Mouse (Mus musculus) bone marrow macrophage, adult 2 months (primary cell): Measurements from ENCODE around the gene Tceal7. TPM values are rescaled to one million over a fixed set of nuclear protein-coding genes. Genes with fewer than 3 reads are reported as not detected.

Experiments used
- H3K27ac ChIP-seq: 2 replicates; pipeline ENCODE4 v1.5.1; 2012; ENCODE audit warnings: low read depth, low read length; ENCODE audit not compliant: insufficient read depth
- H3K4me1 ChIP-seq: 2 replicates; pipeline ENCODE4 v1.6.1; 2012; ENCODE audit warnings: low read length; ENCODE audit not compliant: control insufficient read depth, insufficient read depth
- H3K4me3 ChIP-seq: 2 replicates; pipeline ENCODE4 v1.5.1; 2012; ENCODE audit warnings: mild to moderate bottlenecking, low read length, moderate library complexity; ENCODE audit not compliant: insufficient read depth
- CTCF ChIP-seq: IDR thresholded peaks from 2 replicates; pipeline ENCODE4 v1.5.1; 2012; ENCODE audit warnings: low read depth, mild to moderate bottlenecking, low read length, moderate library complexity
- POLR2A ChIP-seq: IDR thresholded peaks from 2 replicates; pipeline ENCODE4 v1.6.1; 2012; ENCODE audit warnings: mild to moderate bottlenecking, low read depth, low read length, borderline replicate concordance
- polyA plus RNA-seq: library from polyadenylated mRNA; stranded (reverse); fragments of >200 nt; gene quantifications from 2 replicates; pipeline ENCODE4 v1.2.4, GENCODE M21; 2012; ENCODE audit not compliant: missing spikeins, insufficient read depth, insufficient read length

The Tceal7 gene
- polyA plus RNA-seq, 1 experiment, result not detected

DNA sequence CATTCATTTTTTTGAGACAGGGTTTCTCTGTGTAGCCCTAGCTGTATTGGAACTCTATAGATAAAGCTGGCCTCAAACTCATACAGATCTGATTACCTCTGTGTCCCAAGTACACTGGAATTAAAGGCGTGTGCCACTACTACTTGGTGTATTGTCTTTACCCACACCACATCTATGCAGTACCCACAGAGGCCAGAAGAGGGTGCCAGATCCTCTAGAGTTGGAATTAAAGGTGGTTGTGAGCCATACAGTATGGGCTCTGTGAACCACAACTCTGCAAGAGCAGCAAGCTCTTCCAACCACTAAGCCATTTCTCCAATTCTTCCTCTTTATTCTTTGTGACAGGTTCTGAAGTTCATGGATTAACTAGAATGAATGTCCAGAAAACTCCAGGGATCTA lies 17.7 kb upstream of the Tceal7 start:
- Histone ChIP-seq H3K27ac (no peak overlapping the region), H3K4me1 (no peaks in the 10 kb centered on the region), H3K4me3 (no peak overlapping the region)
- TF ChIP-seq POLR2A (no peak), CTCF (no peak)

GRCm38 (mm10) chrX:136203257-136203656 lies 11.3 kb upstream of the Tceal7 start:
- Histone ChIP-seq H3K4me3 (no peak overlapping the region), H3K27ac (no peak overlapping the region), H3K4me1 (no peaks in the 10 kb centered on the region)
- TF ChIP-seq POLR2A (no peak), CTCF (no peak)

DNA sequence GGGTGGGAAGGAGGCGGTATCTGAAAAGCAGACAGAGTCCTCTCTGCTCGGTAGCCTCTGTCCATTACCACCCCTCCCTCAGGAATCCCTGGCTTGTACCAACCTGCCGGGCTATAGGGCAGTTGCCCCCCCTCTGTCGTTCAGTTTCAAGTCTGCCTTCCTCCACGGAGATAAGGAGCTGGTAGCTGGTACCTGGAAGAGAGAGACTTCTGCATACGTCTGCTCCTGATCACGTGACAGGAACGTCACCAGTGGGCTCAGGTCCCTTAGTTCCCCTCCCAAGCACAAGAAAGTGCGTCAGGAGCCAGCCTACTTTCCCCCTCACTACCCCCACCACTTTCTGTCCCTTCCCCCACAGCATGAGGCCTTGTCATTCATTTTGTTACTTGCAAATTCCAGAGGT lies 10.9 kb upstream of the Tceal7 start, which contains the start of gene Tceal5:
Gene Tceal5, minus strand, starts transcription at position 213 of the 403 bp plus-strand sequence.
- Histone ChIP-seq H3K4me3 (no peak within 1 kb of the TSS), H3K27ac (no peak within 1 kb of the TSS), H3K4me1 (no peaks in the 10 kb centered on the region)
- no peak for TF ChIP-seq CTCF
- TF ChIP-seq POLR2A, result no peak

DNA sequence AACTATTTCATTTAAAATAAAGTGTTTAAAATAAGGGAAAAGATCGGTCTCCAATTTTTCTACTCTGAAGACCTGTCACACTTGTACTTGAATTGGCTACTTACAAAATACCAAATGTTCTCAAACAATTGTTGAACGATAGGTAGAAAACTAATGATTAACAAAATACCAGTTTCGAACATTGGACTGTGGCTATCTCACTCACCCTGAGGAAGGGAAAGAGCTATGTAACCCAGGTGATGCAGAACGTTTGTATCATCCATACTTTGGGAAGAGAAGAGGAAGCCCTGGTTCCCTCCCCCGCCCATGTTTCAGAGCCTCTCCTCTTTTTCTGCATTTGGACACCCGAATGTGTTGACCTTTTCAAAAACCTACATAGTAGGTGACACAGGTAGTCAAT lies 10.2 kb upstream of the Tceal7 start:
- TF ChIP-seq POLR2A (no peak), CTCF (no peak)
- Histone ChIP-seq H3K27ac (no peak overlapping the region), H3K4me3 (no peak overlapping the region), H3K4me1 (no peaks in the 10 kb centered on the region)

- no peak overlapping the region for H3K27ac ChIP-seq
- TF ChIP-seq POLR2A, result no peak
- no peak for TF ChIP-seq CTCF
- no peaks in the 10 kb centered on the region for H3K4me1 ChIP-seq
These were observed 1.2 kb upstream of the Tceal7 start for GRCm38 (mm10) chrX:136213396-136213795.

DNA sequence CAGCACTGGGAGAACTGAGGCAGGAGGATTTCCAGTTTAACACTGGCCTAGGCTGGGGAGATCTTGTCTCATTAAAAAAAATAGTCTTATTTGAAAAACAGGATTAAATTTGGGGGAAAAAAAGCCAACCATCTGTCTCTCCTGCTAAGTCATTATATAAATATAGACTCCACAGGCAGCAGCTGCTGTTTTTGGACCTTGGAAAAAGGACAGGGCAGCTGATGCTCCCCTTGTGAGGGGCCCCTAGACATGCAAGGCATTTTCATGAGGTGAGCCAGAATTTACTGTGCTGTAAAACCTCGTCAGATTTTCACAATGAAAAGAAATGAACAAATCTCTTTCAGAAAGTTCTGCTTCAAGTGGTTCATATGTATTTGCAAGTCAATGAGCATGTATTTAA lies 1.7 kb downstream of the Tceal7 start:
- no peaks in the 10 kb centered on the region for H3K4me1 ChIP-seq
- H3K4me3 ChIP-seq, result no peak overlapping the region
- no peak overlapping the region for H3K27ac ChIP-seq
- TF ChIP-seq POLR2A (no peak), CTCF (no peak)

More at GRCm38 (mm10) chrX:136213396-136213795, 1.2 kb upstream of the Tceal7 start:
- no peak overlapping the region for H3K4me3 ChIP-seq

DNA sequence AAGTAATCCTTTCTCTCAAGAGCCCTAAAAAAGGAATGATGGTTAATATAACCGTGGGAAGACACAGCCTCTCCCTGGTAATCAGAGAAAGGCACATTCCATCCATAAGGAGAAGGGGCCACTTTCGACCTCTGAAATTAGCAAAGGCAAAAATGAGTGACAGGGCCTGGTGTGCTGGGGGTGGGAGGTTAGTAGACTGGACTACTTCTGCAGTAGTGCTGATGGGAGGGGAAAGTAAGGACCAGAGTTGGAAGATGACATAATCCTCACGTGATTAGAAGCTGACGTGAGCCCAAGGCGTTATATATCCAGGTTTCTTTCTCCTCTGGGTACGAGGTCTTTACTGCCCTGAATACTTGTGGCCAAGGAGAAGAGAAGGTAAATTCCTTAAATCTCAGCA lies 9.1 kb downstream of the Tceal7 start:
- no peak for TF ChIP-seq POLR2A
- TF ChIP-seq CTCF, result no peak
- no peak overlapping the region for H3K4me3 ChIP-seq
- no peaks in the 10 kb centered on the region for H3K4me1 ChIP-seq
- no peak overlapping the region for H3K27ac ChIP-seq

- no peak overlapping the region for H3K27ac ChIP-seq
- no peaks in the 10 kb centered on the region for H3K4me1 ChIP-seq
- TF ChIP-seq POLR2A, result no peak
- TF ChIP-seq CTCF, result no peak
- no peak overlapping the region for H3K4me3 ChIP-seq
These were observed 13.2 kb downstream of the Tceal7 start for GRCm38 (mm10) chrX:136227768-136228167.

- H3K27ac ChIP-seq, result no peak overlapping the region
- no peaks in the 10 kb centered on the region for H3K4me1 ChIP-seq
- H3K4me3 ChIP-seq, result no peak overlapping the region
- TF ChIP-seq POLR2A (no peak), CTCF (no peak)
These were observed 23.5 kb downstream of the Tceal7 start for GRCm38 (mm10) chrX:136238118-136238517.

DNA sequence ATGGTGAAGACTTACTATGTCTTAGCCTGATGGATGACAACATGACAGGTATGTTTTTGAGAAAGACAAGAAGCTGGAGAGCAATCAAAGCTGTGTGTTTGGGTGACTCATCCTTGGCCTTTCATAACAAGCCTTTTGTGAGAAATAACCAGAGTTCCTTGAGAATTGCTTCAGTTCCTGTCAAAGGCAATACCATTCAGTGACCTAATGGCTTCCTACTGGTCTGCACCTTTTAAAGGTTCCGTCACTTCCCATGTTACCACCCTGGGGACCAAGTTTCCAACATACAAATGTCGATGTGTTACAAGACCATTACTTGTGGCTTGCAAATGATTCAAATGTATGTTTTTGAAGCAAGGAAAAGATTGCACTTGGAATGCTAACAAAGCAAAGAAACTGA lies 28.6 kb downstream of the Tceal7 start:
- no peak for TF ChIP-seq CTCF
- TF ChIP-seq POLR2A, result no peak
- Histone ChIP-seq H3K4me3 (no peak overlapping the region), H3K4me1 (0 out of 2 replicates have a peak, but pooled peaks cover 3% of the 10 kb centered on the region), H3K27ac (no peak overlapping the region)
